Mouse (Mus musculus) cerebellum, adult 9-10 months (tissue): ENCODE measurements around the gene Abl1.

Source experiments
- DNase-seq: peaks from one replicate; pipeline ENCODE4 v3.0.0; 2022

Abl1 gene

DNA sequence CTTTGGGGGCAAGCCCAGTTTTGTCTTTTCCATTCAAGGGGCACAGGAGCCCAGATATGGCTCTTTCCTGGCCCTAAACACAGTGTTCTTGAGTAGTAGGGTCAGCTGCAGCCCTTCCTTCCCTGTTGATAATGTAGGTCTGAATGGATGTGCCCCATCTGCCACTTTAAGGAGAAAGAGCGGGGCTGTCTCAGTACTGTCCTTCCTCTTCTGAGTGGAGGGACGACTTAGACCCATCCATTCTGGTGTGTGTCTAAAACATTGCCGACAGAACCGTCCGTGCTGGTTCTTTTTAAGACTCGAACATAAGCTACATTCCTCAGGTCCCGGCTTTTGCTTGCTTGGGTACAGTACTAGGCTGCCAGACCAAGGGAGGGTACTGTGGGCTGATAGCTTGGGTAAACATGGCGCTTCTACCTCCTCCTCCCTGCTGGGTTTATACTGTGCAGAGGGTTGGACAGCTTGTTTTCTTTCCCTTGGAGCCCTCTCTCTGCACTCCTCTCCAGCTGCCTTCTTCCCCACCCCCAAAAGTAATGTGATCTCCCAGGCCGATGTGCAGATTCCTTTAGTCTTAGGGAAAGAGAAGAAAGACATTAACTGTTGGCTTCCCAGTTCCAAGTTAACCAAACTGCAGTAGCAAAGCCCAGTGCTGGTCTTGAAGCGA, 61.0 kb downstream of the Abl1 start:
- no peak for DNase-seq

DNA sequence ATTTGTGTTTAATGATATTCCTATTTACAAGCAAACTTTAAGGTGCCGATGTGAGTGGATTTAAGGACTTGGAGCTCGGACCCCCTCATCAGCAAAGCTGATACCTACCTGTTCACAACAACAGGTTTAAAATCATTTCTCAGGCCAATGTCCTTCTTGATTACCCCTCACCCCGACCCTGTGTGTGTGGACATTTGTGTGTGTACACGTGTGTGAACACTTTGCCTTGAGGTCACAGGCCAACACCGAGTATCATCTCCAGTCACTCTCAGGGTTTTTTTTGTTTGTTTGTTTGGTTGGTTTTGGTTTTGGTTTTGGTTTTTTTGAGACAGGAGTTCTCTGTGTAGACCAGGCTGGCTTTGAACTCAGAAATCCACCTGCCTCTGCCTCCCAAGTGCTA, 62.0 kb downstream of the Abl1 start:
- no peak for DNase-seq

DNA sequence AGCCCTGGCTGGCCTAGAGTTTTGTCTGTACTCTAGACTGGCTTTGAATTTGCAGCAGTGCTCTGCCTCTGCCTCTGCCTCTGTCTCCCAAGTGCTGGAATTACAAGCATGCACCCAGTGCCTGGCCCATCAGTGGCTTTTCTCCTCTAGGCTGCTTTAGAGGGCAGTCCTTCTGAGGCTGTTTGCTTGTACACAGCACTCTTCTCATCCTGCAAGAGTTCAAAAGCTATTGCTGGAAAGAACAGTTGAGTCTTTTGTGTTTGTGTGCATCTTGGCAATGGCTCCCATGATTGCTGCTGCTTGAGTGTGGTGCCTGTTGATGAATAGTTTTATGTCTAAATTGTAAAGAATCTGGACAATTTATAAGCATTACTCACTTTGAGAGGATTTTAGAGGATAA, 69.3 kb downstream of the Abl1 start:
- no peak for DNase-seq

DNA sequence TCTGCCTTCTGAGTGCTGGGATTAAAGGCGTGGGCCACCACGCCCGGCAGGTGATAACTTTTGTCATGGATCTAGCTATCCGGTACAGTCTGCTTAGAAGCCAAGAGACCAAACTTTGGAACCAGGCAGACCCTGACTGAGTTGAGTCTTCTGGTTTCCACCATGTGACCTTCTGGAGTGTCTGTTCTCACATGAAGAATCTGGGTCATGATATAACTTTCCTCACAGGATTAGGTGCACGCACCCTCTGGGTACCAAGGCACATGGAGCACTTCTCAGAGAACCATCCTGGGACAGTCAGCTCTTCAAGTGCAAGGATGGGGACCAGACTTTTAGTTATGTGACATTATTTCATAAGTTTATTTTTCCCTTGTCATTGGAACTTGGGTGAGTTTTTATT, 70.8 kb downstream of the Abl1 start:
- no peak for DNase-seq

DNA sequence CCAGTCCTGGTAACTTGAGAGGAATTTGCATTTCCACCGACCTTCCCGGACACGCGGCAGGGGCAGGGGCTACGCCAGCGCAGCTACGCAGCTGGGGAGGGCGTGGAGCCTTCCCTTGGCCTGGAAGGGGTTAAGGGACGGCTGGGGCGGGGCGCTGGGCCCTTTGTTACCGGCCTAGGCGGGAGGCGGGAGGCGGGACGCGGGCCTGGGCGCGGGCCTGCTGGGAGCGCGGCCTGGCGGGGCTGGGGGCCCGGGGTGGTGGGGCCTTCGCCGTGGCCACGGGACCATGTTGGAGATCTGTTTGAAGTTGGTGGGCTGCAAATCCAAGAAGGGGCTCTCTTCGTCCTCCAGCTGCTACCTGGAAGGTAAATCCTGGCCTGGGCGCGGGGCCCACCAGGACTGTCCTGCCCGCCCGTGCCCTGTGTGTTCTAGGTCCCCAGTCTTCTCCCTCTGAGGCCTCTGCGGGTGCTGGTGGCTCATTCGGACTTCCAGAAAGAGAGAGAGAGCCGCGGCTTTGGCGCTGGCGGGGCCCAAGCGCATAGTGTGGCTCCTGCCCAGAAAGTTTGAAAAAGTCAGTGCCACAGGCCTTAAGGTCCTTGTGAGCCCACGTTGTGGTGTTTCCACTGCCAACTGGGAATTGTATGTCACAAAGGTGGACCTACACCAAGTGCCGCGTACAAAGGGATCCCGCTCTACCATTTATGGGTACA, 71.7 kb downstream of the Abl1 start:
- peak; percentile 35 for DNase-seq

DNA sequence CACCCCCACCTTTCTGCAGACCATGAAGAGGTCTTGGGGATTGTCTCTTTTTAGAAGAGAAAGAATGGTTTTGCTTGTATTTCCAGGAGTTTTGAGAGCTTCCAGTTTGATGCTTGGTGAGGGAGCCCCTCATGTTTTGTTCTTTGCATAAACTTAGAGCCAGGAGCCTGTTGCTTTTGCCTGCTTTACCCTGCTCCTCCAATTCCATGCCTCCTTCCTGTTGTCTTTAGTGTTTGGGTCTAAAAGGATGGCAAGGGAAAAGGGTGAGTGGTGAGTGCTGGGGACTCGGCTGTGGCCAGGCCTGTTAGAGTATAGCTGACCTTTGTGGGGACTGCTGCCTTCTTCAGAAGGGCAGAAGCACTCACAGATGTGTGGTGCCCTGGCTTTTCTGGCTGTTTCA, 72.3 kb downstream of the Abl1 start:
- DNase-seq, result no peak

DNA sequence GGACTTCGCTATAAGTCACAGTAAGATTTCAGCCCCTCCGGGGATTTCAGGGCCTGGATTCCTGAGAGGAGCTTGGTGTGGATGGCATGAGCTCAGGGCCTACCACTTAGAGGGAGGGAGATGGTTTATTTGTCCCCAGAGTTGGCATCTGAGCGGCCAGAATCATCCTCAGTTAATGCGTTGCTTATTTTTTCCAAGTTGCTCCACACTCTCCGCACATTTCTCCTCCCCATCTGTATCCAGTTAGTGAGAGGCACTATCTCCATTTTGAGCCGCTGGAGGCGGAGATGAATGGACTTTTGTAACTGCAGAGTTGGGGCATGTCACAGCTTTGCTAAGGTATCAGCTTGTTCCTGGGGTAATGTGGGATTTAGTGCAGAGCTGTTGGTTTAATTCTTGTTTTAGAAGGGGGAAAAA, 72.9 kb downstream of the Abl1 start:
- DNase-seq, result no peak

DNA sequence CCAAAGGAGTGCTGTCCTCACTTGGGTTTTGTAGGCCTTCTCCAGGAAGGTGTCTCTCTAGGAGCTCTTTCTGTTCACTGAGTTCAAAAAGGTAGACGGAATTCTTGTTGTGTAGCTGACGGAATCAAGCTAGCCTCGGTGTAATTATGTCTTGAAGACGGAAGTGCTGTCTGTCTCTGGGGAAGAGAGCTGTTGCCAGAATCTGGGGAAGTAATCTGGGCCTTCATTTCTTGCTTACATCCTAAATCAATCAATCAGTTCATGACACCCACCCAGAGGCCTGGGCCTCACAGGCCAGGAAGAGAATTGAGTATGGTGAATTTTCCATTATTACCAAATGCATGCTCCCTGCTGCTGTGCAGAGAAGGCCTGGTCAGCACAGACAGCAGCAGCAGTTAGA, 73.4 kb downstream of the Abl1 start:
- DNase-seq, result no peak

DNA sequence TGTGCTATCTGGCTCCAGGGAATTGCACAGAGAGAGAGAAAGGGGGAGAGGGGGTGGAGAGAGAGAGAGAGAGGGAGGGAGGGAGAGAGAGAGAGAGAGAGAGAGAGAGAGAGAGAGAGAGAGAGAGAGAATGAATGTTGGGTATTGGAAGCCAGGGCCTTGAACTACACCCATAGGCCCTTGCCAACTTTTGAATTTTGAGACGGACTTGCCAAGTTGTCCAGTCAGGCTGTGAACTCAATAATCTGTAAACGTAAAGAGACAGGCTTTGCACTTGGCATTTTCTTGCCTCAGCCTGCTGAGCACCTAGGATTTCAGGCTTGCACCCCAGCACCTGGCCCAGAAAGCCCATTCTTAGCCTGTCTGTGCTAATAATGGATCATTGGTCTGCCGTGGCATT, 74.0 kb downstream of the Abl1 start:
- no peak for DNase-seq

DNA sequence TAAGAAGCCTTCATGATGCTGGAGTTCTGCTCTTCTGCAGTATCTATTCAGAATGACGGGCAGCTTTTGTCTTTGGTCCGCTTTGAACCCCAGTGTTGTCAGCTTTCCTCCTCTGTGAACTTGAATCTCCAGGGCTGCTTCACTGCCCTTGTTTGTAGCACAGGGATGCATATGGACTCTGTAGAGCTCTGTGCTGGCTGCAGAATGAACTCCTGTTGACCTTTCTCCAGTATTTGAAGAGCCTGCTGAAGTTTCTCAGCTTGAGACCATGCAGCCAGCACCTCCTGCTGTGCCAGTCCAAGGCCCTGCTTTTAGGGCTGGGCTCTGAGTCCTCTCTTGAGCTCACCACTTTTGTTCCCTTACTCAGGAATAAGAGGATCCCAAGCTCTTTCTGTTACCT, 74.7 kb downstream of the Abl1 start:
- DNase-seq, result no peak

DNA sequence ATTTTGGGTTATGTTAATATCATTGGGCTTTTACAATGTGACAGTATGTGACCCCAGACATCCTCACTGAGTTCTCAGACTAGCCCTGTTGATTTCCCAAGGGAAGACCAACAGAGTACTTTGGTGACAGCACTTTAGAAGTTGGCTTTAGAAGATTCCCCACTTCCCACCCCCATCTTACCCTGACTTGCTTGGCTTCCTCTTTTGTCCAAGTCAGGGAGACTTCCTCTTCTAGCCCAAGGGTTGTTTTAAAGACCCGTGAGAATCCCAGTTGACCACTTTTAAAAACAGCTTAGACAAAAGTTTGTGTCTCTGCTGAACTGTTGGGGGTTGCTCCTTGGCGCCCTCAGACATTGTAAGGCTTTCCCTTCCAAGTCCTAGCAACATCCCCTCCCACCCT, 75.1 kb downstream of the Abl1 start:
- DNase-seq, result no peak

DNA sequence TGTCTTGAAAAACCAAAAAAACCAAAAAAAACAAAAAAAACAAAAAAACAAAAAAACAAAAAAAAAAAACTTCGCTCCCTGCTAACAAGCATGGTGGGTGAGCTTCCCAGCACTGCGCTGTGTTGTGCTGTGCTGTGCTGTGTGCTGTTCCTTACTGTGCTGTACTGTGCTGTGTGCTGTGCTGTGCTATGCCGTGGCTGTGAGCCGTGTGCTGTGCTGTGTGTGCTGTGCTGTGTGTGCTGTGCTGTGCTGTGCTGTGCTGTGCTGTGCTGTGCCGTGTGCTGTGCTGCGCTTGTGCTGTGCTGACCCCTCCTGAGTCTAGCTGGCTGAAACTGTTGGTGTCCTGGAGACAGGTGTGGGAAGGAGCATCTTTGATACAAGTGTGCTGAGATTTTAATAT, 78.9 kb downstream of the Abl1 start:
- DNase-seq, result no peak

DNA sequence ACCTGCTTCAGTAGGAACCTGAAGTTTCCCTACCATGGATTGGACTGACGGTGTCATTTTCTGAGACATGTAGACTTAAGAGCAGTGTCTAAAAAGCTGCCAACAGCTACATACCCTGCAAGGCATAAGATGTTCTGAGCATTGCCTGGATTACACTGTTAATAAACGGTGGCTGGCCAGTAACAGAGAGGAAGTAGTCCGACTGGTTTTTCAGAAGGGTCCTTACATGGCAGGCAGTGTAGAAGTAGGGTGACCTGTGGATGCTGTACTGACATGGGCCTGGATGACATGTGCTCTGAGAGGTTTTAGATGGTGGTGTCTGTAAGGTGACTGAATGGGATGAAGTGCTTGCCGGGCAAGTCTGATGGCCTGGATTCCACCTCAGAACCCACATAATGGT, 79.6 kb downstream of the Abl1 start:
- no peak for DNase-seq

DNA sequence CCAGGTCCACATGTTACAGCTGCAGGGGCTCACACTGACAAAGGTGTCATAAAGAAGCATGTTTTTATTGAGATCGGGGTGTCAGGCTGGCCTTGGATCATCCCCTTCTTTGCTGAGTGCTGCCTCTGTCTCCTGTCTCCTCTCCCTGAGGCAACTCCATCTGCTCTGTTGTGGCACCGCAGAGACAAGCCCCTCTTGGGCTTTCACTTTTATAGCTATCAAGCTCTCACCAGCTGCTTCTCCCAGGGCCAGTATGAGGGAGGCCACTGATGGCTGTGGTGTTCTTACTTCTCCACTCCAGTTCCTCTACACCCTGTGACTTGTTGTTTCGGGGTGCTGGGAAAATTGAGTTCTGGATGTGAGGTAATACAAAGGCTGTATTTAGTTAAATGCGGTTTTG, 80.9 kb downstream of the Abl1 start:
- no peak for DNase-seq

DNA sequence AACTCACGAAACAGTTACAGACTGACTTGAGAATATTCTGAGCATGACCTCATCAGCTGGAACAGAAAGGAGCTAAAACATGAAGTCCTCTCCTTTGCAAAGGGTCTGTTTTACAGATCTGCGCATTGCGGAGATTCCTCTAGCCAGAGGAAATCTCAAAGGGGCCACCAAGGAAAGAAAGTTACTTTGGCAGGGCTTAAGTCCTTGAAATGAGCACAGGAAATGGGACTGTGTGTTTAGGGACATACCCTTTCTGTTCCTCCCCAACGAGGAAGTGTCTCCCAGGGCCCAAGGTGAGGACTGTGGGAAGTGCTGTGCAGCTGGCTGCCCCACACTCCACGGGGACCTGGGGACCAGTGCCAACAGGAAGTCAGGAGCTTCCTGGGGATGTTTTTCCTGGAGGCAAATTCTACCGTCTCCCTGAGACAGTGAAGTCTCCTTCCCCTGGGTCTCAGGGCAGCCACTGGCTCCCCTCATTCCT, 81.5 kb downstream of the Abl1 start:
- no peak for DNase-seq

DNA sequence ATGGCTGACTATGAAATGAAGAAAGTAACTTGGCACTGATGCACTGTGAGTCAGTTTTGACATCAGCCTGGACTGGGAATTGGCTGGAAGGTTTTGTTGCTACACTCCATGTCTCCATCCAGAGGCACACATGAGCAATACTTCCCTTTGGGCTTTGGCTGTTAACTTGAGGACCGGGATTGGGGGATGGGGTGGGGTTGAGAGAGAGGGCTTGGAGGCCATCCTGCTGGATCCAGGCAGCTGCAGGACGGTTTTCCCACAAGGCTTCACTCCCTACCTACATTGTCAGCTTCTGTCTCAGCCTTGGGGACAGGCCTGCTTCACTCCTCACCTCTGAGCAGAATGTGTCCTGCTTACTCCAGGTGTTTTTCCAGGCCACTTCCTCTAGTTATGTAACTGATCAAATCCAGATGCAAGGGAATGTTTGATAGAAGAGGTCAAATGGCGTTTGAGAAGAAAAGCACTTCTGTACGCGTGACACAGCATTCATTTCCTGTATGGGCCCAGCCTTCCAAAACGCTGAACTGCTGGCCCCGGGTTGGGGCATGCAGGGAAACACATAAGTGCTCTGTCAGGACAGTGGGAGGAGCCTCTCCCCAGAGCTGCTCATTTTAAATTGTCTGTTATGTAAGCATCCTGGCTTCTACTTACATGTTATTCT, 82.7 kb downstream of the Abl1 start:
- no peak for DNase-seq

DNA sequence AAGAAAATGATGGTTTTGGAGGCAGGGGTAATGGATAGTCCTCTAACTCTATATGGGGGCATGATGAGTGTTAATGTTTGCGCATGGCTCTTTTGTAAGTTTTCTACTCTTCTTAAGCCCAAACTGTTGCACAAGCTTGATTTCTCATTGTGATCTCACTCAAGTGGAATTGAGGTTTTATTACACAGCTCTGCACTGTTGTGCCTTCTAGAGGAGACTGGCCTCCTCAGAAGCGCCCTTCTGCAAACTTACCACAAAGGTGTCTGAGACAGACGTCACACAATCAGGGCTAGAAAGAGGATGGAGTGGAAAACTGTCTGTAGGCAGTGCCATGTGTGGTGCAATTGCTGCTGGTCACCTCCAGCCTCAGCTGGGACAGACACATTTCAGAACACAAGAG, 88.3 kb downstream of the Abl1 start:
- DNase-seq, result no peak

DNA sequence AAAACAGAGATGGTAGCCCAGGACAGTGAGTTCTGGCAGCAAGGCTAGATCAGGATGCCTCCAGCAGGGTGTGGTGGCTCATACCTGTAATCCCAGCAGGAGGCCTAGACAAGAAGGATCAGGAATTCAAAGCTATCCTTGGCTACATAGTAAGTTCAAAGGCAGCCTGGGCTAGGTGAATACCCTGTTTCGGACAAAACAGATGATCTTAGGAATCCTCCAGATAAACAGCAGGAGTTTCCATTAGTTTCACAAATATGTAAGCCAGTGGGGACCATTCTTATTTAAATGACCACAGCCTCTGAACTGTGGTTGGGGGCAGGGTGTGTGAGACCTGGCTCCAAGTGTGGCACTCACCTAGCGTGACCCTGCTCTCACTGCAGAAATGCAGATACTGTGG, 91.1 kb downstream of the Abl1 start:
- no peak for DNase-seq

DNA sequence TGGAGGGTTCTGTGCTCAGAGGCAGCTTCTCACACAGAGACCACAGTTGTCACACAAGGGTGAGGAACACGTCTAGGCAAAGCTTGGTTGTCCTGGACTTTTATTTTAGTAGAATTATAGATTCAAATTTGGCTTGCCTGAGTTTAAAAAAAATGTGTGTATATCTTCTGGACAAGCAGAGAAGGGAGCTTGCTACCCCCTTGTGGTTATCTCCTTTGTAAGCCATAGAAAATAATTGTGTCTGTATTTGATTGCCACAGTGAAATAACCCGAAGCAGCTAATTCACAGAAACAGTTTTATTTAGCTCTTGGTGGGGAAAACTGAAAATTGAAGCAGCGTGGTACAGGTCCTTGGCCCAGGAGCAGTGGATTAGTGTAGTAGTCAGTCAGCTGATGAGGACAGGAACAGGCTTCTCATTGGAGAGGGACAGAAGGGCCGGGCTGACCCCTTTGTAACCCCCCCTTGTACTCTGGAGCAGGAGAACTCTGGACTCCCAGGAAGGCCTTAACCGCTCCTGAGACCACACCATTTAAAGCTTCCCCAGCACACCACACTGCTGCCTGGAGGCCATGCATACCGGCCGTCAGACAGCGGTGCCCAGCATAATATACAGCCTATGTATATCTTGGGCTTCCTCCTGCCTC, 94.9 kb downstream of the Abl1 start:
- no peak for DNase-seq

DNA sequence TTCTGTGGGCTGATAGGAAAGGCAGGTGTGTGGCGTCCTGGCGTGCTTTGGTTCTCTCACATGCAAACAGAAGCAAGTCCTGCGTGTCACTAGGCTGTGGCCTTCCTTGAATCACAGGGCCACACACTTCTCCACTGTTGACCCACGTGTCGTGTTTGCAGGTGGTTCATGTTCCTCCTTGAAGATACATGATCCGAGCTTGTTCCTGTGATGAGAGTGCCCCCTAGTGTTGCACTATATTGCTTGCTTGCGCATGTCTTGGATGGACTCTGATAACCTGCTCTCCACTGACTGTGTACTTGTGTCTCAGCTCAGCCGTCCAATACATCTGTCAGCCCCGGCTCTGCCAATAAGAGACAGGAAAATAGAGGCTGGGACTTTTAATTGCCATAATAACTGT, 96.9 kb downstream of the Abl1 start:
- peak; percentile 91 for DNase-seq

DNA sequence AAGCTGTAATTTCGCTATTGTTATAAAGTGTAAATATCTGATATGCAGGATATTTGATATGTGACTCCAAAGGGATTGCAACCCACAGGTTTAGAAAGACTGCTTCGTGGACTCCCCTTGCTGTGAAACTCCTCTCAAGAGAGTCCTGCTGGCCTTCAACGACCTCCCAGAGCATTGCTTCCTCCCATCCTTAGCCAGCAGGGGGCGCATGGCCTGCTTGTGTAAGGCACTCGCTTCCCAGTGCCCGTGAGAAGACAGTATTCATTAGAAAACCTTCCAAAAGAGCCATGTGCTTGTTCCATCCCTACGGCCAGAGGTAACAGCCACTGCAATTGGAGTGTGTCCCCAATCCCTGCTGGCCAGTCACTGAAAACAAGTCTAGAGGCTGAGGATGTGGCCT, 98.9 kb downstream of the Abl1 start:
- peak; percentile 82 for DNase-seq

DNA sequence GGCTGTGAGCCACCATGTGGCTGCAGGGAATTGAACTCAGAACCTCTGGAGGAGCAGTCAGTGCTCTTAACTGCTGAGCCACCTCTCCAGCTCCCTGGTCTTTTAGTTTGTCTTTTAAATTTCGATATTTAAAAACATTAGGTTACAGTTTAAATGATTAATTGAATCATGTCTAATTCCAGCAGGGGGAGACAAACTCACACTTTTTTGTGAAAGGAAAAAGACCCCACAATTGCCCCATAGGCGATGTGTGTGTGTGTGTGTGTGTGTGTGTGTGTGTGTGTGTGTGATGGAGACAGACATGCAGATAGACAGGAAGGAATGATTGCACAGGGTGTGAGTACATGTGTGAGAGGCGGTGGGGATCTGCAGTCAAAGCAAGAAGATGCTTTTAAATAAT, 100.1 kb downstream of the Abl1 start:
- no peak for DNase-seq

DNA sequence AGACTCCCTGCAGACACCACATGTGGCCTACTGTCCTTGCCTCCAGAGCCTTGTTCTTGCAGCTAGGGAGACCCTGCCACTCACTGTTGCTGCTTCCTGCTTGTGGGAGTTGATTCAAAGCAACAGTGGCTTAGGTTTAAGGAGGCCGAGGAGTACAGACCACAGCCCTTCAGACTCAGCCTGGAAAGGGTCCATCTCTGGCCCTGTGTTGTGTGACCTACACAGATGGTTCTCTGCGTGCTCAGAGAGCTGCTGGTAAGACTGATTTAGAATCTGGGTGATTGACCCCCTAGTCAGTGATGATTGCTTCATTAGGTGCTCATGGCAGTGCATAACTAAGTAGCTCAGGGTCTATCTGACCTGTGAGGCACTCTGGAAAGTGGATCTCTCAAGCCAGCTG, 101.0 kb downstream of the Abl1 start:
- no peak for DNase-seq

DNA sequence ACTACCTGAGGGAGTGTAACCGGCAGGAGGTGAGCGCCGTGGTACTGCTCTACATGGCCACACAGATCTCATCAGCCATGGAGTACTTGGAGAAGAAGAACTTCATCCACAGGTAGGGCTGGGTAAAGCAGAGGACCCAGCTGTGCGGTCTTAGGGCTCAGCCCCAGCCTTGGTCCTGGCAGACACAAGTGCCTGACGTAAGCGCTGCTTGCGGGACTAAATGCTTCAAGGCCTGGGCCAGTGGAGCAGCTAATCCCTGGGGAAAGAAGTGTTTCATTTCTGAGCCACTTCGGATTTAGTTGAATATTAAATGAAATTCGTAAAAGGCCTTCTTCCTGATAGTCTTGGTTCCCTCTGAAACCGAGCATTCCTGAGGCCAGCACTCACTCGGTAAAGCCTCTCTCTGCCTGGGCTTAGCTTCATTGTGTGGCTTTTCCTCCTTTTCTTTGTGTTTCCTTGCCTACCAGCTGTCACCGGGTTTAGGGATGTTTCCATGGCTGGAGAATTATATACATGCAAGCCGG, 102.6 kb downstream of the Abl1 start:
- DNase-seq, result no peak
